Mouse (Mus musculus) olfactory bulb, adult 2 months (tissue): ENCODE data around the gene Mt4.

Experiments
- CTCF ChIP-seq: fragments of 200-500 bp; IDR thresholded peaks from 2 replicates; pipeline ENCODE4 v1.5.1; 2012; ENCODE audit warnings: low read depth, mild to moderate bottlenecking, low read length, moderate library complexity; ENCODE audit not compliant: insufficient read depth
- POLR2A ChIP-seq: fragments of 200-500 bp; IDR thresholded peaks from 2 replicates; pipeline ENCODE4 v1.6.1; 2012; ENCODE audit warnings: mild to moderate bottlenecking, low read depth, low read length, moderate library complexity; ENCODE audit not compliant: insufficient read depth

GRCm38 (mm10) chr8:94150925-94151324, 13.9 kb downstream of the Mt4 start:
- TF ChIP-seq CTCF: no peak
- no peak for TF ChIP-seq POLR2A
